Mouse (Mus musculus): Measurements from ENCODE around the gene Tbc1d20. TPM values are rescaled to one million over a fixed set of nuclear protein-coding genes. Genes with fewer than 3 reads are reported as not detected.

Gene Tbc1d20
- polyA plus RNA-seq, 2 experiments, result 32.0 to 63.1 TPM

GRCm38 (mm10) chr2:152313926-152314325 lies 20.3 kb downstream of the Tbc1d20 start:
- H3K36me3 ChIP-seq (ENCODE audit: control insufficient read depth, insufficient read depth, low read length), result peaks cover 87% of the 10 kb centered on the region
- DNase-seq (ENCODE audit: low spot score), result no peak
- no peak overlapping the region for H3K4me3 ChIP-seq (replicated peaks; ENCODE audit: low read length)
- ATAC-seq (ENCODE audit: low FRiP score, low read depth), result no peak
- H3K4me2 ChIP-seq (replicated peaks; ENCODE audit: low read depth, low read length, severe bottlenecking), result no peak overlapping the region
- H3K4me1 ChIP-seq (ENCODE audit: control insufficient read depth, insufficient read depth, low read length), result no peaks in the 10 kb centered on the region
- H3K9ac ChIP-seq (ENCODE audit: low read depth, low read length, severe bottlenecking), result no peak overlapping the region
- H3K9me3 ChIP-seq (ENCODE audit: control insufficient read depth, low read length), result no peaks in the 10 kb centered on the region
- 86% methylated on average over 6 of the region's 6 CpGs for WGBS
- H3K27ac ChIP-seq (replicated peaks; ENCODE audit: low read depth, low read length), result no peak overlapping the region
- H3K27me3 ChIP-seq (ENCODE audit: control insufficient read depth, insufficient read depth, low read length), result no peaks in the 10 kb centered on the region
- no peak for TF ChIP-seq POLR2A (IDR thresholded peaks at IDR 0.05; ENCODE audit: borderline replicate concordance, extremely low read depth, insufficient read depth, insufficient read length)

GRCm38 (mm10) chr2:152317054-152317453 lies 23.4 kb downstream of the Tbc1d20 start:
- Histone ChIP-seq H3K9ac (ENCODE audit: low read depth, low read length, severe bottlenecking) (no peak overlapping the region), H3K27ac (replicated peaks; ENCODE audit: low read depth, low read length) (no peak overlapping the region), H3K27me3 (ENCODE audit: control insufficient read depth, insufficient read depth, low read length) (no peaks in the 10 kb centered on the region), H3K4me3 (replicated peaks; ENCODE audit: low read length) (no peak overlapping the region), H3K4me1 (ENCODE audit: control insufficient read depth, insufficient read depth, low read length) (no peaks in the 10 kb centered on the region), H3K36me3 (ENCODE audit: control insufficient read depth, insufficient read depth, low read length) (peaks cover 88% of the 10 kb centered on the region), H3K9me3 (ENCODE audit: control insufficient read depth, low read length) (no peaks in the 10 kb centered on the region), H3K4me2 (replicated peaks; ENCODE audit: low read depth, low read length, severe bottlenecking) (no peak overlapping the region)
- DNase-seq (ENCODE audit: low spot score), result no peak
- ATAC-seq (ENCODE audit: low FRiP score, low read depth), result no peak
- TF ChIP-seq POLR2A (IDR thresholded peaks at IDR 0.05; ENCODE audit: borderline replicate concordance, extremely low read depth, insufficient read depth, insufficient read length), result no peak
- WGBS, result 81% methylated on average over 6 of the region's 6 CpGs

- H3K27me3 ChIP-seq (ENCODE audit: control insufficient read depth, insufficient read depth, low read length), result no peaks in the 10 kb centered on the region
- no peaks in the 10 kb centered on the region for H3K4me1 ChIP-seq (ENCODE audit: control insufficient read depth, insufficient read depth, low read length)
- TF ChIP-seq POLR2A (IDR thresholded peaks at IDR 0.05; ENCODE audit: borderline replicate concordance, extremely low read depth, insufficient read depth, insufficient read length), result no peak
- ATAC-seq (ENCODE audit: low FRiP score, low read depth), result peak; percentile 42; the same call in 1 of the 2 replicates
- no peak for DNase-seq (ENCODE audit: low spot score)
- no peaks in the 10 kb centered on the region for H3K9me3 ChIP-seq (ENCODE audit: control insufficient read depth, low read length)
- H3K27ac ChIP-seq (replicated peaks; ENCODE audit: low read depth, low read length), result no peak overlapping the region
- no peak overlapping the region for H3K4me2 ChIP-seq (replicated peaks; ENCODE audit: low read depth, low read length, severe bottlenecking)
- WGBS, result 81% methylated on average over 5 of the region's 5 CpGs
- peaks cover 90% of the 10 kb centered on the region for H3K36me3 ChIP-seq (ENCODE audit: control insufficient read depth, insufficient read depth, low read length)
- no peak overlapping the region for H3K9ac ChIP-seq (ENCODE audit: low read depth, low read length, severe bottlenecking)
- H3K4me3 ChIP-seq (replicated peaks; ENCODE audit: low read length), result no peak overlapping the region
Measured at GRCm38 (mm10) chr2:152321558-152321957, 27.9 kb downstream of the Tbc1d20 start.

- TF ChIP-seq POLR2A (IDR thresholded peaks at IDR 0.05; ENCODE audit: borderline replicate concordance, extremely low read depth, insufficient read depth, insufficient read length), result no peak
- Histone ChIP-seq H3K4me2 (replicated peaks; ENCODE audit: low read depth, low read length, severe bottlenecking) (no peak overlapping the region), H3K4me3 (replicated peaks; ENCODE audit: low read length) (no peak overlapping the region), H3K36me3 (ENCODE audit: control insufficient read depth, insufficient read depth, low read length) (peaks cover 90% of the 10 kb centered on the region), H3K27ac (replicated peaks; ENCODE audit: low read depth, low read length) (no peak overlapping the region), H3K9me3 (ENCODE audit: control insufficient read depth, low read length) (no peaks in the 10 kb centered on the region), H3K9ac (ENCODE audit: low read depth, low read length, severe bottlenecking) (no peak overlapping the region), H3K27me3 (ENCODE audit: control insufficient read depth, insufficient read depth, low read length) (no peaks in the 10 kb centered on the region), H3K4me1 (ENCODE audit: control insufficient read depth, insufficient read depth, low read length) (no peaks in the 10 kb centered on the region)
- ATAC-seq (ENCODE audit: low FRiP score, low read depth), result no peak
- 88% methylated on average over 5 of the region's 6 CpGs for WGBS
- DNase-seq (ENCODE audit: low spot score), result no peak
Measured at GRCm38 (mm10) chr2:152322198-152322597, 28.6 kb downstream of the Tbc1d20 start.

- Histone ChIP-seq H3K9me3 (ENCODE audit: control insufficient read depth, low read length) (no peaks in the 10 kb centered on the region), H3K9ac (ENCODE audit: low read depth, low read length, severe bottlenecking) (no peak overlapping the region), H3K27me3 (ENCODE audit: control insufficient read depth, insufficient read depth, low read length) (no peaks in the 10 kb centered on the region), H3K4me2 (replicated peaks; ENCODE audit: low read depth, low read length, severe bottlenecking) (no peak overlapping the region), H3K36me3 (ENCODE audit: control insufficient read depth, insufficient read depth, low read length) (peaks cover 93% of the 10 kb centered on the region), H3K4me3 (replicated peaks; ENCODE audit: low read length) (no peak overlapping the region), H3K4me1 (ENCODE audit: control insufficient read depth, insufficient read depth, low read length) (no peaks in the 10 kb centered on the region), H3K27ac (replicated peaks; ENCODE audit: low read depth, low read length) (no peak overlapping the region)
- ATAC-seq (ENCODE audit: low FRiP score, low read depth) (no peak), DNase-seq (ENCODE audit: low spot score) (no peak)
- WGBS, result 95% methylated on average over 14 of the region's 14 CpGs
- TF ChIP-seq POLR2A (IDR thresholded peaks at IDR 0.05; ENCODE audit: borderline replicate concordance, extremely low read depth, insufficient read depth, insufficient read length), result no peak
Measured at GRCm38 (mm10) chr2:152323971-152324370, 30.3 kb downstream of the Tbc1d20 start.

- WGBS, result 90% methylated on average over 3 of the region's 3 CpGs
- H3K36me3 ChIP-seq (ENCODE audit: control insufficient read depth, insufficient read depth, low read length), result peaks cover 94% of the 10 kb centered on the region
- H3K9me3 ChIP-seq (ENCODE audit: control insufficient read depth, low read length), result no peaks in the 10 kb centered on the region
- DNase-seq (ENCODE audit: low spot score), result no peak
- H3K4me1 ChIP-seq (ENCODE audit: control insufficient read depth, insufficient read depth, low read length), result no peaks in the 10 kb centered on the region
- H3K27me3 ChIP-seq (ENCODE audit: control insufficient read depth, insufficient read depth, low read length), result no peaks in the 10 kb centered on the region
- no peak overlapping the region for H3K9ac ChIP-seq (ENCODE audit: low read depth, low read length, severe bottlenecking)
- TF ChIP-seq POLR2A (IDR thresholded peaks at IDR 0.05; ENCODE audit: borderline replicate concordance, extremely low read depth, insufficient read depth, insufficient read length), result no peak
- no peak overlapping the region for H3K4me2 ChIP-seq (replicated peaks; ENCODE audit: low read depth, low read length, severe bottlenecking)
- no peak for ATAC-seq (ENCODE audit: low FRiP score, low read depth)
- H3K27ac ChIP-seq (replicated peaks; ENCODE audit: low read depth, low read length), result no peak overlapping the region
- no peak overlapping the region for H3K4me3 ChIP-seq (replicated peaks; ENCODE audit: low read length)
Measured at GRCm38 (mm10) chr2:152324842-152325241, 31.2 kb downstream of the Tbc1d20 start.
